ENCODE assay signal across 24 mouse cellular contexts in genomic region chr4:140971691-140972090, GRCm38 (mm10). TPM values are rescaled to one million over a fixed set of nuclear protein-coding genes. Genes with fewer than 3 reads are reported as not detected.
DNase-seq lines count a peak whose midpoint lies in the region; ATAC-seq lines count a peak whose summit lies in the region.
"Had no signal": no experiment of that assay in that cellular context is flagged by ENCODE, and none has a peak within 500 bp of the region (broad histone marks: within the 10 kb centered on the region; RNA-seq: fewer than 3 reads in every experiment).

No protein-coding gene starts in this region.

- 70% methylated on average over 13 of the region's 13 CpGs for WGBS in stomach, embryonic 16.5 days
- WGBS in kidney, embryonic 16.5 days = 85% methylated on average over 13 of the region's 13 CpGs

- H3K27ac ChIP-seq in stomach, embryonic 16.5 days (ENCODE audit: low read length) = peak overlapping the region; percentile 42; the same call in 1 of the 2 replicates
- no peak overlapping the region for H3K27ac ChIP-seq in kidney, embryonic 16.5 days (ENCODE audit: low read length)
- H3K27ac ChIP-seq: embryonic facial prominence, embryonic 12.5 days; forebrain, embryonic 12.5 days; heart, embryonic 13.5 days; hindbrain, embryonic 15.5 days had no signal

- ATAC-seq in stomach, embryonic 16.5 days (ENCODE audit: insufficient read depth, low FRiP score) = peak; percentile 19; the same call in 1 of the 2 replicates
- ATAC-seq in kidney, embryonic 16.5 days (ENCODE audit: low FRiP score, low TSS enrichment) = no peak
- ATAC-seq: activated CD4-positive, CD25-positive, alpha-beta regulatory T cell, adult 4 months; CD4-positive, CD25-positive, alpha-beta regulatory T cell, adult 4 months; forebrain, embryonic 16.5 days; intestine, embryonic 16.5 days had no signal

- H3K4me3 ChIP-seq in stomach, embryonic 16.5 days (replicated peaks; ENCODE audit: low read length) = no peak overlapping the region
- no peak overlapping the region for H3K4me3 ChIP-seq in kidney, embryonic 16.5 days (ENCODE audit: low read length)
- H3K4me3 ChIP-seq: embryonic facial prominence, embryonic 12.5 days; forebrain, embryonic 12.5 days; heart, embryonic 13.5 days; hindbrain, embryonic 15.5 days had no signal

- H3K9ac ChIP-seq in stomach, embryonic 16.5 days (ENCODE audit: low read length) = no peak overlapping the region
- no peak overlapping the region for H3K9ac ChIP-seq in kidney, embryonic 16.5 days (replicated peaks; ENCODE audit: low read length)
- H3K9ac ChIP-seq: embryonic facial prominence, embryonic 12.5 days; forebrain, embryonic 12.5 days; heart, embryonic 13.5 days; hindbrain, embryonic 15.5 days had no signal

- H3K9me3 ChIP-seq in stomach, embryonic 16.5 days (replicated peaks; ENCODE audit: control insufficient read depth, low read length) = no peaks in the 10 kb centered on the region
- no peaks in the 10 kb centered on the region for H3K9me3 ChIP-seq in kidney, embryonic 16.5 days (ENCODE audit: low read length)
- H3K9me3 ChIP-seq: embryonic facial prominence, embryonic 12.5 days; forebrain, embryonic 12.5 days; G1E; heart, embryonic 13.5 days; hindbrain, embryonic 15.5 days had no signal

- no peak overlapping the region for H3K4me2 ChIP-seq in stomach, embryonic 16.5 days (ENCODE audit: low read depth, low read length)
- no peak overlapping the region for H3K4me2 ChIP-seq in kidney, embryonic 16.5 days (replicated peaks; ENCODE audit: low read depth, low read length)
- H3K4me2 ChIP-seq: embryonic facial prominence, embryonic 12.5 days; forebrain, embryonic 12.5 days; heart, embryonic 13.5 days; hindbrain, embryonic 15.5 days had no signal

- peak; percentile 69 for DNase-seq in layer of hippocampus, adult 9-11 months
- DNase-seq in layer of hippocampus, postnatal 10 days (ENCODE audit: low spot score in 2 of 2) = no peak
- DNase-seq in MN1 (ENCODE audit: low spot score) = peak; percentile 64
- peak; percentile 44 for DNase-seq in adipocyte (ENCODE audit: low spot score)
- no peak for DNase-seq in cerebellum, postnatal 25 days
- DNase-seq: adrenal gland, adult 2 months; B cell, adult 2 months; cerebellum, adult 11-12 months; cerebellum, adult 9-10 months; embryo, embryonic 11 days; gastrocnemius, postnatal 36 days; heart, adult 11 months; heart, postnatal 36 days had no signal

- no peaks in the 10 kb centered on the region for H3K27me3 ChIP-seq in stomach, embryonic 16.5 days (ENCODE audit: control insufficient read depth, insufficient read depth, low read length)
- no peaks in the 10 kb centered on the region for H3K27me3 ChIP-seq in kidney, embryonic 16.5 days (ENCODE audit: insufficient read depth, low read length)
- H3K27me3 ChIP-seq: embryonic facial prominence, embryonic 12.5 days; forebrain, embryonic 12.5 days; heart, embryonic 13.5 days; hindbrain, embryonic 15.5 days had no signal

- H3K4me1 ChIP-seq in stomach, embryonic 16.5 days (ENCODE audit: control insufficient read depth, insufficient read depth, low read length) = no peaks in the 10 kb centered on the region
- H3K4me1 ChIP-seq in kidney, embryonic 16.5 days (ENCODE audit: insufficient read depth, low read length) = peaks cover 7% of the 10 kb centered on the region; the same call in 1 of the 2 replicates
- H3K4me1 ChIP-seq: embryonic facial prominence, embryonic 12.5 days; forebrain, embryonic 12.5 days; heart, embryonic 13.5 days; hindbrain, embryonic 15.5 days had no signal

- H3K36me3 ChIP-seq in stomach, embryonic 16.5 days (ENCODE audit: control insufficient read depth, insufficient read depth, low read length) = peaks cover 43% of the 10 kb centered on the region
- H3K36me3 ChIP-seq in kidney, embryonic 16.5 days (ENCODE audit: insufficient read depth, low read length) = peaks cover 50% of the 10 kb centered on the region

RNA-seq across cellular contexts. Expression of gene Sdhb, which starts 10.7 kb away (rescaled TPM):
- total RNA-seq in layer of hippocampus, postnatal 10 days (2021) = 100 to 1,000 TPM; 202 to 204 TPM
- 399 and 401 TPM in 2 replicates for polyA plus RNA-seq in stomach, embryonic 16.5 days (2015; fragmentation: Nextera tagmentation; extraction: Ambion mirVana)
- 520 and 550 TPM in 2 replicates for polyA plus RNA-seq in kidney, embryonic 16.5 days (2015; fragmentation: Nextera tagmentation; extraction: Ambion mirVana)

RNA-seq across cellular contexts. Expression of gene Atp13a2, which starts 15.0 kb away (rescaled TPM):
- total RNA-seq in layer of hippocampus, postnatal 10 days (2021) = 100 to 1,000 TPM; 233 to 238 TPM
- 37.9 and 41.7 TPM in 2 replicates for polyA plus RNA-seq in stomach, embryonic 16.5 days (2015; fragmentation: Nextera tagmentation; extraction: Ambion mirVana)
- polyA plus RNA-seq in kidney, embryonic 16.5 days (2015; fragmentation: Nextera tagmentation; extraction: Ambion mirVana) = 48.9 and 50.7 TPM in 2 replicates

RNA-seq across cellular contexts. Expression of gene Mfap2, which starts 38.5 kb away (rescaled TPM):
- 10 to 100 TPM; 20.9 TPM for total RNA-seq in layer of hippocampus, postnatal 10 days (2021)
- 423 and 500 TPM in 2 replicates for polyA plus RNA-seq in stomach, embryonic 16.5 days (2015; fragmentation: Nextera tagmentation; extraction: Ambion mirVana)
- 442 and 470 TPM in 2 replicates for polyA plus RNA-seq in kidney, embryonic 16.5 days (2015; fragmentation: Nextera tagmentation; extraction: Ambion mirVana)
- total RNA-seq: G1E had no signal
- polyA plus RNA-seq: activated CD4-positive, CD25-positive, alpha-beta regulatory T cell, adult 4 months; CD4-positive, CD25-positive, alpha-beta regulatory T cell, adult 4 months; G1E had no signal

Comparison
In these comparisons a context has a peak if more than half of its experiments do, and no peak if none do; other contexts are left out.
1. DNase-seq: peak in layer of hippocampus, adult 9-11 months (single experiment), MN1 (single experiment) and adipocyte (single experiment); none in layer of hippocampus, postnatal 10 days (0 of 2) and cerebellum, postnatal 25 days (0 of 2).